Mouse (Mus musculus) midbrain, embryonic 11.5 days (tissue): ENCODE measurements at regions not wholly inside any gene's neighbourhood (a gene's known extent, or its start where the extent isn't known, plus 50 kb on each side); places are given as distances from the start of the nearest gene placed in this dataset.

Source experiments
- ATAC-seq: fragments of 200-750 bp; cut with Nextera tagmentation; 2 replicates; pipeline ENCODE4 v1.8.0; 2017; ENCODE audit warnings: moderate TSS enrichment, moderate library complexity; ENCODE audit not compliant: low FRiP score
- DNase-seq: peaks from one replicate; pipeline ENCODE4 v3.0.0; 2015; ENCODE audit warnings: low spot score; ENCODE audit errors: missing footprints
- H3K27ac ChIP-seq: fragments of 300-500 bp; sonication (generic); 2 replicates; pipeline ENCODE4 v1.5.1; 2014; ENCODE audit warnings: low read depth, low read length
- H3K27me3 ChIP-seq: fragments of 300-500 bp; sonication (generic); 2 replicates; pipeline ENCODE4 v1.6.1; 2014; ENCODE audit warnings: mild to moderate bottlenecking, low read length, moderate library complexity, mixed read lengths; ENCODE audit not compliant: control insufficient read depth, insufficient read depth
- H3K36me3 ChIP-seq: fragments of 300-500 bp; sonication (generic); 2 replicates; pipeline ENCODE4 v1.6.1; 2014; ENCODE audit warnings: mild to moderate bottlenecking, low read length, moderate library complexity, mixed read lengths; ENCODE audit not compliant: control insufficient read depth, insufficient read depth
- H3K4me1 ChIP-seq: fragments of 300-500 bp; sonication (generic); 2 replicates; pipeline ENCODE4 v1.6.1; 2014; ENCODE audit warnings: low read length; ENCODE audit not compliant: control insufficient read depth, insufficient read depth
- H3K4me2 ChIP-seq: fragments of 300-500 bp; sonication (generic); 2 replicates; pipeline ENCODE4 v1.6.1; 2014; ENCODE audit warnings: mild to moderate bottlenecking, moderate library complexity
- H3K4me3 ChIP-seq: fragments of 300-500 bp; sonication (generic); 2 replicates; pipeline ENCODE4 v1.5.1; 2014; ENCODE audit warnings: low read depth, low read length
- H3K9ac ChIP-seq: fragments of 300-500 bp; sonication (generic); 2 replicates; pipeline ENCODE4 v1.6.1; 2014; ENCODE audit warnings: low read length
- H3K9me3 ChIP-seq: fragments of 300-500 bp; sonication (generic); 2 replicates; pipeline ENCODE4 v1.6.1; 2016; ENCODE audit warnings: low read length; ENCODE audit not compliant: control insufficient read depth
- WGBS: fragments of 180-500 bp; shearing (Covaris S2); extraction: QIAGEN DNeasy Blood & Tissue Kit; methylation state at CpG from one replicate; pipeline ENCODE4 v1.1.7; 2014; 5-methylcytosine and 5-hydroxymethylcytosine counted together

GRCm38 (mm10) chr5:142346454-142346853 lies 54.8 kb upstream of the Foxk1 start:
- Histone ChIP-seq H3K9ac (no peak overlapping the region), H3K4me1 (no peaks in the 10 kb centered on the region), H3K4me2 (no peak overlapping the region), H3K9me3 (no peaks in the 10 kb centered on the region), H3K27me3 (no peaks in the 10 kb centered on the region), H3K27ac (no peak overlapping the region), H3K4me3 (no peak overlapping the region), H3K36me3 (no peaks in the 10 kb centered on the region)
- WGBS = 100% methylated on average over 1 of the region's 1 CpGs
- DNase-seq = no peak
- no peak for ATAC-seq

DNA sequence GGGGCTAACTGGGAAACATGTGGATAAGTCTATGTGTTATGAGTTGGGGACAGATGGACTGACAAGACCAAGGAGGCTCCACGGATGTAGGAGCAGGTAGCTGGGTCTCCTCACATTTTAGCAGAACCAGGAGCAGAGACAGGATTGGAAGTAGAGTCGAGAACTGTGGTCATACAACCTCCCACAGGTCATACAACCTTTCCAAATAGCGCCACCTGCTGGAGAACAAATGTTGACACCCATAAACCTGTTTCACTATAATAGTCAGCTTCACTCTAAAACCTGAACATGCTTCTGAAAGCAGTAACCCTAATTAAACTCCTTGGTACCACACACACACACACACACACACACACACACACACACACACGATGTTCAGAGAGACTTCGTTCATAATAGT lies 50.7 kb upstream of the Foxk1 start:
- Histone ChIP-seq H3K4me3 (no peak overlapping the region), H3K9me3 (no peaks in the 10 kb centered on the region), H3K9ac (no peak overlapping the region), H3K4me2 (no peak overlapping the region), H3K27me3 (no peaks in the 10 kb centered on the region), H3K4me1 (no peaks in the 10 kb centered on the region), H3K36me3 (no peaks in the 10 kb centered on the region), H3K27ac (no peak overlapping the region)
- 57% methylated on average over 5 of the region's 5 CpGs for WGBS
- ATAC-seq = no peak
- DNase-seq = no peak
